Mouse (Mus musculus) embryonic facial prominence, embryonic 11.5 days (tissue): ENCODE data around the gene 1700028J19Rik. TPM values are rescaled to one million over a fixed set of nuclear protein-coding genes. Genes with fewer than 3 reads are reported as not detected.

Experiments used
- ATAC-seq: fragments of 200-750 bp; cut with Nextera tagmentation; replicated peaks from 2 replicates; pipeline ENCODE4 v1.8.0; 2017; ENCODE audit warnings: low read depth; ENCODE audit not compliant: insufficient number of reproducible peaks, low FRiP score, low TSS enrichment
- DNase-seq: peaks from one replicate; pipeline ENCODE4 v3.0.0-alpha.2; 2015; ENCODE audit warnings: low spot score
- H3K27ac ChIP-seq: fragments of 300-500 bp; sonication (generic); replicated peaks from 2 replicates; pipeline ENCODE4 v1.5.1; 2014; ENCODE audit warnings: mild to moderate bottlenecking, low read depth, low read length, control low read depth
- H3K27me3 ChIP-seq: fragments of 300-500 bp; sonication (generic); 2 replicates; pipeline ENCODE4 v1.6.1; 2014; ENCODE audit warnings: mild to moderate bottlenecking, low read length, moderate library complexity, mixed read lengths; ENCODE audit not compliant: control insufficient read depth, insufficient read depth
- H3K36me3 ChIP-seq: fragments of 300-500 bp; sonication (generic); replicated peaks from 2 replicates; pipeline ENCODE4 v1.6.1; 2014; ENCODE audit warnings: low read depth, mild to moderate bottlenecking, low read length, moderate library complexity, mixed read lengths; ENCODE audit not compliant: control insufficient read depth, insufficient read depth
- H3K4me1 ChIP-seq: fragments of 300-500 bp; sonication (generic); 2 replicates; pipeline ENCODE4 v1.6.1; 2014; ENCODE audit warnings: low read length, mixed read lengths; ENCODE audit not compliant: control insufficient read depth, insufficient read depth
- H3K4me2 ChIP-seq: fragments of 300-500 bp; sonication (generic); 2 replicates; pipeline ENCODE4 v1.6.1; 2014; ENCODE audit warnings: low read depth, mild to moderate bottlenecking, control low read depth, low read length, moderate library complexity
- H3K4me3 ChIP-seq: fragments of 300-500 bp; sonication (generic); 2 replicates; pipeline ENCODE4 v1.5.1; 2014; ENCODE audit warnings: low read depth, low read length, control low read depth
- H3K9ac ChIP-seq: fragments of 300-500 bp; sonication (generic); replicated peaks from 2 replicates; pipeline ENCODE4 v1.6.1; 2014; ENCODE audit warnings: mild to moderate bottlenecking, control low read depth, low read length
- H3K9me3 ChIP-seq: fragments of 300-500 bp; sonication (generic); replicated peaks from 2 replicates; pipeline ENCODE4 v1.6.1; 2016; ENCODE audit warnings: mild to moderate bottlenecking, low read length, inconsistent platforms, mixed read lengths; ENCODE audit not compliant: control insufficient read depth
- WGBS: fragments of 180-500 bp; shearing (Covaris S2); extraction: QIAGEN DNeasy Blood & Tissue Kit; methylation state at CpG from one replicate; pipeline ENCODE4 v1.1.7; 2014; 5-methylcytosine and 5-hydroxymethylcytosine counted together
- polyA plus RNA-seq: library from polyadenylated mRNA; unstranded; fragments of >200 nt; fragmentation: Nextera tagmentation; extraction: Ambion mirVana; gene quantifications from 2 replicates; pipeline ENCODE4 v1.2.1, GENCODE M21; 2014

The 1700028J19Rik gene
- polyA plus RNA-seq, 1 experiment from 2014 or later, result 1.00 TPM

- no peaks in the 10 kb centered on the region for H3K4me1 ChIP-seq
- H3K9me3 ChIP-seq, result no peaks in the 10 kb centered on the region
- WGBS, result 79% methylated on average over 8 of the region's 10 CpGs
- H3K4me2 ChIP-seq, result no peak overlapping the region
- no peaks in the 10 kb centered on the region for H3K36me3 ChIP-seq
- H3K27me3 ChIP-seq, result no peaks in the 10 kb centered on the region
- no peak overlapping the region for H3K27ac ChIP-seq
- no peak for ATAC-seq
- H3K9ac ChIP-seq, result no peak overlapping the region
- DNase-seq, result no peak
- H3K4me3 ChIP-seq, result no peak overlapping the region
Measured at GRCm38 (mm10) chr7:44276461-44277249, 30.2 kb upstream of the 1700028J19Rik start.

- Histone ChIP-seq H3K27ac (no peak overlapping the region), H3K9me3 (no peaks in the 10 kb centered on the region), H3K9ac (no peak overlapping the region), H3K4me1 (no peaks in the 10 kb centered on the region), H3K36me3 (no peaks in the 10 kb centered on the region), H3K27me3 (no peaks in the 10 kb centered on the region), H3K4me2 (no peak overlapping the region), H3K4me3 (no peak overlapping the region)
- DNase-seq (no peak), ATAC-seq (no peak)
- 75% methylated on average over 3 of the region's 3 CpGs for WGBS
Measured at GRCm38 (mm10) chr7:44275546-44275945, 29.1 kb upstream of the 1700028J19Rik start.

GRCm38 (mm10) chr7:44274096-44274495, 27.6 kb upstream of the 1700028J19Rik start:
- Histone ChIP-seq H3K9ac (no peak overlapping the region), H3K36me3 (no peaks in the 10 kb centered on the region), H3K27ac (no peak overlapping the region), H3K4me2 (no peak overlapping the region), H3K4me3 (no peak overlapping the region), H3K27me3 (no peaks in the 10 kb centered on the region), H3K9me3 (no peaks in the 10 kb centered on the region), H3K4me1 (no peaks in the 10 kb centered on the region)
- DNase-seq (no peak), ATAC-seq (no peak)
- WGBS, result 33% methylated on average over 11 of the region's 11 CpGs

- no peak overlapping the region for H3K4me2 ChIP-seq
- H3K27ac ChIP-seq, result no peak overlapping the region
- no peaks in the 10 kb centered on the region for H3K9me3 ChIP-seq
- 74% methylated on average over 7 of the region's 7 CpGs for WGBS
- H3K36me3 ChIP-seq, result no peaks in the 10 kb centered on the region
- H3K9ac ChIP-seq, result no peak overlapping the region
- ATAC-seq (no peak), DNase-seq (no peak)
- H3K27me3 ChIP-seq, result no peaks in the 10 kb centered on the region
- H3K4me3 ChIP-seq, result no peak overlapping the region
- H3K4me1 ChIP-seq, result no peaks in the 10 kb centered on the region
Measured at GRCm38 (mm10) chr7:44273446-44273845, 27.0 kb upstream of the 1700028J19Rik start.

- H3K4me2 ChIP-seq, result no peak overlapping the region
- no peak for DNase-seq
- H3K4me1 ChIP-seq, result no peaks in the 10 kb centered on the region
- H3K27me3 ChIP-seq, result no peaks in the 10 kb centered on the region
- no peak overlapping the region for H3K4me3 ChIP-seq
- ATAC-seq, result no peak
- H3K9ac ChIP-seq, result no peak overlapping the region
- no peaks in the 10 kb centered on the region for H3K36me3 ChIP-seq
- H3K27ac ChIP-seq, result no peak overlapping the region
- 84% methylated on average over 7 of the region's 7 CpGs for WGBS
- no peaks in the 10 kb centered on the region for H3K9me3 ChIP-seq
Measured at GRCm38 (mm10) chr7:44272546-44272945, 26.1 kb upstream of the 1700028J19Rik start.

GRCm38 (mm10) chr7:44271309-44271708, 24.8 kb upstream of the 1700028J19Rik start:
- Histone ChIP-seq H3K9me3 (no peaks in the 10 kb centered on the region), H3K9ac (no peak overlapping the region), H3K4me2 (no peak overlapping the region), H3K27ac (no peak overlapping the region), H3K4me1 (no peaks in the 10 kb centered on the region), H3K27me3 (no peaks in the 10 kb centered on the region), H3K36me3 (no peaks in the 10 kb centered on the region), H3K4me3 (no peak overlapping the region)
- DNase-seq (no peak), ATAC-seq (no peak)
- 58% methylated on average over 2 of the region's 2 CpGs for WGBS

GRCm38 (mm10) chr7:44269397-44269796, 22.9 kb upstream of the 1700028J19Rik start:
- Histone ChIP-seq H3K9me3 (no peaks in the 10 kb centered on the region), H3K9ac (no peak overlapping the region), H3K4me1 (no peaks in the 10 kb centered on the region), H3K27me3 (0 out of 2 replicates have a peak, but pooled peaks cover 3% of the 10 kb centered on the region), H3K4me3 (no peak overlapping the region), H3K4me2 (no peak overlapping the region), H3K27ac (no peak overlapping the region), H3K36me3 (no peaks in the 10 kb centered on the region)
- DNase-seq (no peak), ATAC-seq (no peak)
- 83% methylated on average over 2 of the region's 2 CpGs for WGBS

GRCm38 (mm10) chr7:44268117-44268516, 21.6 kb upstream of the 1700028J19Rik start:
- H3K9me3 ChIP-seq, result no peaks in the 10 kb centered on the region
- 85% methylated on average over 11 of the region's 11 CpGs for WGBS

More at GRCm38 (mm10) chr7:44268117-44268516, 21.6 kb upstream of the 1700028J19Rik start:
- no peaks in the 10 kb centered on the region for H3K4me1 ChIP-seq
- H3K9ac ChIP-seq, result no peak overlapping the region
- no peak overlapping the region for H3K4me3 ChIP-seq
- no peak for DNase-seq
- no peak overlapping the region for H3K27ac ChIP-seq
- no peak overlapping the region for H3K4me2 ChIP-seq
- H3K36me3 ChIP-seq, result no peaks in the 10 kb centered on the region
- no peak for ATAC-seq
- peaks cover 6% of the 10 kb centered on the region; the same call in 1 of the 2 replicates for H3K27me3 ChIP-seq
